Mouse (Mus musculus): ENCODE results near the gene 4933428M09Rik.

DNA sequence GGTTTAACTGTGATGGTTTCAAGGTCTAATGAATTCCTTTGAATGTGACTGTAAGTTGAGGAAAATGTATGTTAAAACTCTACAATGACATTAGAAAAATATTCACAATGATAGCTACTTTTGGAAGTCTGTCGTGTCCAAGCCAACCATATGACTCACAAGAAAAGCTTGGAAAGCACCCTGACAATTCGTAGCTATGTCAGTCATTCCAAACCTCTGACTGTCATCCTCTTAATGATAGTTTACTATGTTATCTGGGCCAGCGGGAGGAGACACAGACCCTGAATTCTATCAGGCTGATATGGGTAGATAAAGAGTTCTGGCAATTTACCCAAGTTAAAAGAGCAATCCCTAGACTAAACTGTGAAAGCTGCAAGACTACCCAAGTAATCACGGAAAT is 41.8 kb downstream of the 4933428M09Rik start:
- no peak for TF ChIP-seq POLR2A (IDR thresholded peaks at IDR 0.05; ENCODE audit: insufficient read length, low read depth)
- TF ChIP-seq MYOG (IDR thresholded peaks at IDR 0.05; ENCODE audit: control insufficient read depth in 1 of 3, insufficient read depth in 1 of 3, insufficient read length in 2 of 3, low read depth in 2 of 3), result no peak
- no peak for TF ChIP-seq CEBPB (IDR thresholded peaks at IDR 0.05; ENCODE audit: insufficient read depth, poor library complexity, severe bottlenecking)
- TF ChIP-seq SRF (IDR thresholded peaks at IDR 0.05; ENCODE audit: control insufficient read depth, insufficient read length, low read depth), result no peak
- no peak for TF ChIP-seq TCF12 (IDR thresholded peaks at IDR 0.05; ENCODE audit: insufficient read depth, poor library complexity, severe bottlenecking)
- no peak for TF ChIP-seq POLR2AphosphoS2 (IDR thresholded peaks at IDR 0.05; ENCODE audit: insufficient read length, low read depth)
- no peak for TF ChIP-seq MYOD1 (IDR thresholded peaks at IDR 0.05; ENCODE audit: control insufficient read depth in 1 of 3, insufficient read length in 2 of 3, low read depth in 2 of 3)
- TF ChIP-seq MAX (IDR thresholded peaks at IDR 0.05; ENCODE audit: low read depth), result no peak
- TF ChIP-seq REST (IDR thresholded peaks at IDR 0.05; ENCODE audit: insufficient read depth, insufficient read length), result no peak
- no peak for TF ChIP-seq USF1 (IDR thresholded peaks at IDR 0.05; ENCODE audit: low read depth)

Data from myocyte (in vitro differentiated cells).